Mouse (Mus musculus) C2C12 (cell line): ENCODE results near the gene Arhgef39. TPM values are rescaled to one million over a fixed set of nuclear protein-coding genes. Genes with fewer than 3 reads are reported as not detected.
"Not testable (repeated sequence)": the region's sequence is repeated elsewhere in the genome, so short reads cannot be mapped to it uniquely, and the experiment has no call there.

Experiments
- H3K27me3 ChIP-seq: one replicate; pipeline ENCODE4 v1.6.1; 2011; ENCODE audit not compliant: control insufficient read depth, insufficient read depth, insufficient read length
- H3K36me3 ChIP-seq: one replicate; pipeline ENCODE4 v1.6.1; 2011; ENCODE audit not compliant: control insufficient read depth, insufficient read depth
- H3K4me3 ChIP-seq: one replicate; pipeline ENCODE4 v1.5.1; 2011; ENCODE audit warnings: mild to moderate bottlenecking, control low read depth; ENCODE audit not compliant: poor library complexity, insufficient read depth, severe bottlenecking
- H3K79me2 ChIP-seq: one replicate; pipeline ENCODE4 v1.6.1; 2011; ENCODE audit not compliant: control insufficient read depth, insufficient read depth
- H3K79me3 ChIP-seq: one replicate; pipeline ENCODE4 v1.6.1; 2011; ENCODE audit warnings: low read depth, control low read depth
- H3ac ChIP-seq: one replicate; pipeline ENCODE3; 2011; ENCODE audit warnings: low read depth; ENCODE audit not compliant: control insufficient read depth, insufficient read length
- CEBPB ChIP-seq: IDR thresholded peaks from one replicate; pipeline ENCODE4 v1.6.1; 2011; ENCODE audit warnings: low read depth, mild to moderate bottlenecking, control low read depth, moderate library complexity
- CTCF ChIP-seq: IDR thresholded peaks from one replicate; pipeline ENCODE4 v1.5.1; 2011; ENCODE audit not compliant: control insufficient read depth, insufficient read depth, insufficient read length
- FOSL1 ChIP-seq: IDR thresholded peaks from one replicate; pipeline ENCODE4 v1.8.0; 2011; ENCODE audit warnings: mild to moderate bottlenecking, low read length; ENCODE audit not compliant: poor library complexity, insufficient read depth, severe bottlenecking
- MAX ChIP-seq: IDR thresholded peaks from one replicate; pipeline ENCODE4 v1.6.1; 2011; ENCODE audit warnings: mild to moderate bottlenecking, control low read depth
- MYOD1 ChIP-seq: IDR thresholded peaks from one replicate; pipeline ENCODE4 v1.6.1; 2011; ENCODE audit warnings: low read depth; ENCODE audit not compliant: control insufficient read depth, insufficient read length
- MYOG ChIP-seq: IDR thresholded peaks from one replicate; pipeline ENCODE4 v1.6.1; 2011; ENCODE audit not compliant: control insufficient read depth, insufficient read length; ENCODE audit errors: extremely low read depth
- USF1 ChIP-seq: IDR thresholded peaks from one replicate; pipeline ENCODE4 v1.6.1; 2011; ENCODE audit warnings: low read depth, mild to moderate bottlenecking, control low read depth, moderate library complexity
- polyA plus RNA-seq: library from polyadenylated mRNA; unstranded; fragments of >200 nt; fragmentation: generic; extraction: Trizol; gene quantifications from one replicate; pipeline ENCODE4 v1.2.1, GENCODE M21; 2012; ENCODE audit warnings: missing spikeins

Arhgef39 gene
- polyA plus RNA-seq, 1 experiment = 11.7 TPM

GRCm38 (mm10) chr4:43492101-43492820 lies 7.2 kb downstream of the Arhgef39 start:
- TF ChIP-seq MYOG (no peak), MYOD1 (no peak), FOSL1 (no peak), MAX (no peak), CEBPB (no peak)
- Histone ChIP-seq H3K79me2 (peaks cover 7% of the 10 kb centered on the region), H3K27me3 (no peaks in the 10 kb centered on the region), H3K4me3 (no peak overlapping the region), H3K79me3 (no peaks in the 10 kb centered on the region), H3ac (no peak overlapping the region), H3K36me3 (peaks cover 13% of the 10 kb centered on the region)

DNA sequence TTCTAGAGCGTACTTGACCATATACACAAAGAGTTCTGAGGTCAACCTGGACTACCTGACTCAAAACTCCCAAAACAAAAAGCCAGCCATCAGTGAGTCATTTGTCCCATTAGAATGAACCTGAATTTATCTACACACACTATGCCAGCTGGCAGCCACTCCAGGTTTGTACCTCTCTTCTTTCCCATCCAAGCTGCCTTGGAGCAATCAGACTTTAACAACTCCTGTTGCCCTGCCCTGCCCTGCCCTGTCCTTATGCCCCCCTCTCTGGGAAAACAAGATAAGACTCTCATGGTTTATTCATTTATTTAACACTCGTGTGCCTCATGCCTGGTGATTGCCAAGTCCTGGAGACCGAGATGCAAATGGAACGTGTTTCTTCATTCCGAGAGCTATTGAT lies 8.7 kb downstream of the Arhgef39 start:
- TF ChIP-seq USF1 (no peak), MYOG (no peak), CTCF (no peak), CEBPB (no peak), FOSL1 (no peak), MAX (no peak), MYOD1 (no peak)
- H3K79me2 ChIP-seq = peaks cover 7% of the 10 kb centered on the region
- H3K79me3 ChIP-seq = no peaks in the 10 kb centered on the region
- no peaks in the 10 kb centered on the region for H3K27me3 ChIP-seq
- H3K36me3 ChIP-seq = peaks cover 3% of the 10 kb centered on the region
- H3K4me3 ChIP-seq = no peak overlapping the region
- no peak overlapping the region for H3ac ChIP-seq

DNA sequence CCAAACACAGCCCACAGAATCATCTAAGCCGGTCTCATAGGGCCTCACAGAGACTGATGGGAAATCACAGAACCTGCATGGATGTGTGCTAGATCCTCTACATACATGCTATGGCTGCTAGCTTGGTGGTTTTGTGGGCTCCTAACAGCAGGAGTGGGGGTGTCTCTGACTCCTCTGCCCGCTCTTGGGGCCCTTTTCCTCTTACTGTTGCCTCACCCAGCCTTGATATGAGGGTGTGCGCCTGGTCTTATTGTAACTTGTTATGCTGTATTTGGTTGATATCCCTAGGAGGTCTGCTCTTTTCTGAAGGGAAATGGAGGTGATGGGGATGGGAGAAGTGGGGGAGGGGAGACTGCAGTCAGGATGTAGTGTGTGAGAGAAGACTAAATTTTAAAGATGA lies 9.9 kb downstream of the Arhgef39 start:
- H3K4me3 ChIP-seq = no peak overlapping the region
- H3K36me3 ChIP-seq = no peaks in the 10 kb centered on the region
- no peak overlapping the region for H3ac ChIP-seq
- no peaks in the 10 kb centered on the region for H3K27me3 ChIP-seq
- no peaks in the 10 kb centered on the region for H3K79me3 ChIP-seq
- TF ChIP-seq MYOD1 = no peak
- no peak for TF ChIP-seq MAX
- no peak for TF ChIP-seq MYOG
- no peak for TF ChIP-seq CTCF
- TF ChIP-seq CEBPB = no peak
- TF ChIP-seq USF1 = no peak
- no peak for TF ChIP-seq FOSL1
- peaks cover 7% of the 10 kb centered on the region for H3K79me2 ChIP-seq

GRCm38 (mm10) chr4:43485666-43486065 lies 13.8 kb downstream of the Arhgef39 start:
- not testable (repeated sequence) for H3K27me3 ChIP-seq, H3ac ChIP-seq, H3K4me3 ChIP-seq, H3K79me2 ChIP-seq, H3K36me3 ChIP-seq, H3K79me3 ChIP-seq

GRCm38 (mm10) chr4:43483535-43484091 lies 15.9 kb downstream of the Arhgef39 start, which contains the start of gene Sit1:
Sit1 (minus strand) TSS chr4:43483734.
- Histone ChIP-seq H3K4me3 (no peak within 1 kb of the TSS), H3K79me3 (no peaks in the 10 kb centered on the region), H3ac (no peak within 1 kb of the TSS), H3K36me3 (no peaks in the 10 kb centered on the region), H3K79me2 (no peaks in the 10 kb centered on the region), H3K27me3 (no peaks in the 10 kb centered on the region)
- TF ChIP-seq MYOG = no peak
- no peak for TF ChIP-seq FOSL1
- no peak for TF ChIP-seq MYOD1
- TF ChIP-seq CEBPB = no peak
- no peak for TF ChIP-seq MAX
- TF ChIP-seq CTCF = no peak
- TF ChIP-seq USF1 = no peak

GRCm38 (mm10) chr4:43482591-43482990 lies 16.9 kb downstream of the Arhgef39 start:
- no peak overlapping the region for H3ac ChIP-seq
- H3K36me3 ChIP-seq = no peaks in the 10 kb centered on the region
- no peak overlapping the region for H3K4me3 ChIP-seq
- no peaks in the 10 kb centered on the region for H3K79me3 ChIP-seq
- H3K79me2 ChIP-seq = no peaks in the 10 kb centered on the region
- TF ChIP-seq USF1 = no peak
- TF ChIP-seq MYOG = no peak
- no peaks in the 10 kb centered on the region for H3K27me3 ChIP-seq
